Mouse (Mus musculus) G1E (cell line): ENCODE measurements around the gene Cln3. TPM values are rescaled to one million over a fixed set of nuclear protein-coding genes. Genes with fewer than 3 reads are reported as not detected.

ENCODE experiments used
- ATAC-seq: 2 replicates; pipeline ENCODE4 v1.8.0; 2016; ENCODE audit warnings: mild to moderate bottlenecking; ENCODE audit not compliant: insufficient number of reproducible peaks, poor library complexity, low FRiP score, severe bottlenecking; ENCODE audit errors: extremely low read depth
- DNase-seq: peaks from one replicate; pipeline ENCODE4 v3.0.0; 2012; ENCODE audit warnings: low spot score
- H3K27me3 ChIP-seq: 2 replicates; pipeline ENCODE4 v1.6.1; 2012; ENCODE audit warnings: mild to moderate bottlenecking, low read length, inconsistent platforms; ENCODE audit not compliant: insufficient read depth
- H3K36me3 ChIP-seq: replicated peaks from 2 replicates; pipeline ENCODE3; 2012; ENCODE audit warnings: mild to moderate bottlenecking, inconsistent platforms
- H3K4me1 ChIP-seq: 2 replicates; pipeline ENCODE4 v1.6.1; 2012; ENCODE audit warnings: low read depth, low read length, inconsistent platforms, mixed read lengths; ENCODE audit not compliant: insufficient read depth
- H3K4me3 ChIP-seq: 2 replicates; pipeline ENCODE4 v1.5.1; 2012; ENCODE audit warnings: low read depth, mild to moderate bottlenecking, inconsistent platforms, low read length, moderate library complexity, mixed read lengths
- H3K9me3 ChIP-seq: replicated peaks from 2 replicates; pipeline ENCODE4 v1.6.1; 2012; ENCODE audit warnings: inconsistent platforms
- CTCF ChIP-seq: IDR thresholded peaks from 2 replicates; pipeline ENCODE4 v1.5.1; 2012; ENCODE audit warnings: low read depth, low read length, inconsistent platforms, mixed read lengths
- GATA1 ChIP-seq: IDR thresholded peaks from 2 replicates; pipeline ENCODE4 v1.6.1; 2012; ENCODE audit warnings: borderline replicate concordance, low read length, inconsistent platforms, mixed read lengths
- GATA2 ChIP-seq: IDR thresholded peaks from 2 replicates; pipeline ENCODE4 v1.6.1; 2012; ENCODE audit warnings: low read depth, low read length, inconsistent platforms, borderline replicate concordance
- POLR2AphosphoS5 ChIP-seq: IDR thresholded peaks from 2 replicates; pipeline ENCODE4 v1.6.1; 2012; ENCODE audit warnings: low read depth, low read length, inconsistent platforms; ENCODE audit not compliant: insufficient replicate concordance
- TAL1 ChIP-seq: conservative IDR thresholded peaks from 2 replicates; pipeline ENCODE4 v1.6.1; 2012; ENCODE audit warnings: low read depth, low read length, inconsistent platforms, mixed read lengths
- polyA plus RNA-seq: library from polyadenylated mRNA; stranded (reverse); fragments of >175 nt; gene quantifications from 2 replicates; pipeline ENCODE4 v1.2.3, GENCODE M21; 2012
- total RNA-seq, 2 experiments: library from RNA; stranded (forward) in 1 of 2; stranded (reverse) in 1 of 2; fragments of 200-1000 nt in 1 of 2; fragments of >200 nt in 1 of 2; fragmentation: Nextera tagmentation in 1 of 2; gene quantifications; 2 replicates each; pipeline ENCODE4 v1.2.3; 2014 to 2017

Cln3 gene
- 27.9 and 35.1 TPM in 2 replicates for total RNA-seq (2014; fragmentation: Nextera tagmentation)
- total RNA-seq (2017): 49.9 and 52.7 TPM in 2 replicates
- polyA plus RNA-seq: 10.9 and 15.4 TPM in 2 replicates

- ATAC-seq: no peak
- Histone ChIP-seq H3K4me1 (peaks cover 51% of the 10 kb centered on the region), H3K9me3 (no peaks in the 10 kb centered on the region), H3K4me3 (no peak within 1 kb of the TSS; the same call in 1 of the 2 replicates), H3K36me3 (peaks cover 13% of the 10 kb centered on the region), H3K27me3 (peaks cover 43% of the 10 kb centered on the region)
- TF ChIP-seq POLR2AphosphoS5 (no peak), CTCF (no peak), GATA2 (no peak), GATA1 (no peak), TAL1 (no peak)
- DNase-seq: no peak
Observed at GRCm38 (mm10) chr7:126585717-126586116, at the start of gene Cln3. Cln3 (minus strand) TSS chr7:126585817.

DNA sequence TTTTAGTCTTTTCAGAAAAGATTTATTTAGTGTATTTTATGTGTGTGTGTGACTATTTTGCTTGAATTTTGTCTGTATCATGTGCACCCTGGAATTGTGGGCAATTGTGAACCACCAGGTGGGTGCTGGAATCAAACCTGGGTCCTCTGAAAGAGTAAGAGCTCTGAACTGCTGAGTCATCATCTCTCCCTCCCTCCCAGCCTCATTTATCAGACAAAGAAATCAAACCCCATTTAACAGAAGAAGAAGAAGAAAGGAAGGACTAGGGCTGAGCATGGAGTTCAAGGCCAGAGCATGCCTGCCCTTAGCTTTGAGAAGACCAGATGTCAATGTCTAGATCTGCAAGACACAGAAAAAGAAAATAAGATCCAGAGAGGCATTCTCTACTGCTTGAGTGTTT, 49.8 kb upstream of the Cln3 start:
- no peak for TF ChIP-seq TAL1
- TF ChIP-seq GATA1: no peak
- TF ChIP-seq CTCF: no peak
- TF ChIP-seq POLR2AphosphoS5: no peak
- TF ChIP-seq GATA2: no peak
- Histone ChIP-seq H3K4me1 (peaks cover 44% of the 10 kb centered on the region), H3K27me3 (peaks cover 10% of the 10 kb centered on the region; the same call in 1 of the 2 replicates), H3K9me3 (no peaks in the 10 kb centered on the region), H3K36me3 (no peaks in the 10 kb centered on the region), H3K4me3 (no peak overlapping the region)
- ATAC-seq (no peak), DNase-seq (no peak)

DNA sequence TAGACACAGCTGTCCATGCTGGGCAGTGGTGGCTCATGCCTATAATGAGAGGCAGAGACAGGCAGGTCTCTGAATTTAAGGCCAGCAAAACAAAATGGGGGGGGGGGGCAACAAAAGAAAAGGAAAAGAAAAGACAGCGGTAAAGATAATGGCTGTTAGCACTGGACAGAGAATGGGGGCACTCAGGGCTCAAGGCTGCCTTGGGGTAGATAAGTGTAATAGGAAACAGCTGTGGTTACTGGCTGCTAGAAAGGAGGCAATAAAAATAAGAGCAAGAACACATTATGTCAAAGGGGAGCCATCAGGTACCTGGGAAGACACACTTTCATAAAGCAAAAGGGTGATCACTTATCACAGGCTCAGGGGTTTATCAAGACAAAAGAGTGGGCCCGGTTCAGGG, 46.9 kb upstream of the Cln3 start:
- Histone ChIP-seq H3K4me1 (peaks cover 57% of the 10 kb centered on the region), H3K36me3 (no peaks in the 10 kb centered on the region), H3K27me3 (peaks cover 3% of the 10 kb centered on the region; the same call in 1 of the 2 replicates), H3K9me3 (no peaks in the 10 kb centered on the region), H3K4me3 (no peak overlapping the region)
- TF ChIP-seq TAL1: peak; percentile 47; the same call in 1 of the 2 replicates
- no peak for TF ChIP-seq CTCF
- TF ChIP-seq GATA1: no peak
- peak; percentile 45 for ATAC-seq
- DNase-seq: no peak

DNA sequence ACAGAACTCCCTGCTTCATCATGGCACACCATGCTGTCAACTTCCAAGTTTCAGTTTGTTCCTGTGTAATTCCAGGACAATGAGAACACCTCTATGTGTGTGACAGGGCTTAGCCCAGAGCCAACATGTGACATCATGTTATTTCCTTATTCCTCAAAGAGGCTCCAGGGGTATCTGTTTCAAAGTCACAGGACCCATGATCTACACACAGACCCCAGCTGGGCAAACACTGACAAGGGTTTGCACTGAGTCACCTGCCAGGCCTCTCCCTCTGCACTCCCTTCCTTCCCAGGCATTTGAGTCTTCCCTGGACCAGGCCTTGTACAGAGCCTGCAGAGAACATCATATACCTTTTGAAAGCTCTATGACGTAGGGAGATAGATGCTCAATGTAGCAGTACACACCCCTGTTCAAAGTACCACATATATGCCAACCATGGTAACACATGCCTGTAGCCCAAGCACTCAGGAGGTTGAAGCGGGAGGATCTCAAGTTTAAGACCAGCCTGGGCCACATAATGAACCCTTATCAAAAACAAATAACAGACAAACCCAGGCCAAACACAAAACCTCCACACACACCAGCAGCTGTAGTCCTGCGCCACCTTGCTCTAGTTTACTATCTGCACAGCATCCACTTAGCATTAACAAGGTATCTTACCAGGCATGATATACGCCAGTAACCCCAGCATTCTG, 45.4 kb upstream of the Cln3 start, which contains the start of gene Nupr1:
TSS of gene Nupr1 (minus strand) at position 38 of the 695 bp plus-strand sequence.
- Histone ChIP-seq H3K4me1 (peaks cover 61% of the 10 kb centered on the region), H3K36me3 (no peaks in the 10 kb centered on the region), H3K27me3 (no peaks in the 10 kb centered on the region), H3K4me3 (no peak within 1 kb of the TSS), H3K9me3 (no peaks in the 10 kb centered on the region)
- no peak for TF ChIP-seq CTCF
- no peak for TF ChIP-seq GATA1
- no peak for TF ChIP-seq POLR2AphosphoS5
- TF ChIP-seq GATA2: no peak
- no peak for TF ChIP-seq TAL1
- ATAC-seq: no peak
- no peak for DNase-seq

DNA sequence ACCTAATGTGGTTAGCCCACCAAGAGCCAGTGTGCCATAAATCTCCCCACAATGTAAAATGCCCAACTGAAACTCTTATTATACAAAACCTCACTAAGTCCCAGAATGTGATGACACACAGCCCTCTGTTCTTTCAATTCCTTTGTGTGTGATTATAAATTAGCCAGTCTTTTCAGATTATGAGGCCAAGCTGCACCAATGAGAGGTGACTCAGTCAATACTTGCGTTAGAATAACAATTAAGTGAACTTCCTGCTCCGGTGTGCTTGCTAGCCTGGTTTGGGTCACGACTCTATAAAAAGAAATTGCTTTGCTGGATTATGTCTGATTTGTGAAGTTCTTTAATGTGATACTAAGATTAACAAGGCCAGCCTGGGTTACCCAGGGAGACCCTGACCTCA, 44.3 kb upstream of the Cln3 start:
- Histone ChIP-seq H3K27me3 (no peaks in the 10 kb centered on the region), H3K4me3 (no peak overlapping the region), H3K9me3 (no peaks in the 10 kb centered on the region), H3K36me3 (no peaks in the 10 kb centered on the region), H3K4me1 (peaks cover 62% of the 10 kb centered on the region)
- no peak for ATAC-seq
- no peak for TF ChIP-seq TAL1
- no peak for TF ChIP-seq GATA2
- TF ChIP-seq POLR2AphosphoS5: no peak
- TF ChIP-seq CTCF: no peak
- TF ChIP-seq GATA1: no peak
- DNase-seq: no peak

DNA sequence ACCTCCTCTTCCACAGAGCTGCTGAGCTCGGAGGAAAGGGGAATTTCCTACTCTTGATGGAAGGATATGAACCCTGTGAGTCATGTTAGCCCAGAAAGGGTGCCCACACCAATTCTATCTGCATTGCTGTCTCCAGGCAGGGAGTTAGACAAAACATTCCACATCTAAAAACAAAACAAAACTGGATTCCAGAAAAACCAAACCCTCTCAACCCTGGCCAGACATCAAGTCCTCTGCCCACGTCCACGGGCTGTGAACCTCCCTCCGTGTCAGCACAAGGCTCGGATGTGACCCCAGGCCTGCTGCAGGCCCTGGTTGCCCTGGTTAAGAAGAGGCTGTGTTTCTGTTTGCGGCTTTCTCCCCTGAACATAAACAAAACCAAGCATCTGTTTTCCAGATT, 42.5 kb upstream of the Cln3 start:
- Histone ChIP-seq H3K27me3 (no peaks in the 10 kb centered on the region), H3K9me3 (no peaks in the 10 kb centered on the region), H3K4me1 (peaks cover 66% of the 10 kb centered on the region), H3K4me3 (no peak overlapping the region), H3K36me3 (peaks cover 3% of the 10 kb centered on the region)
- no peak for ATAC-seq
- TF ChIP-seq GATA1 (no peak), POLR2AphosphoS5 (no peak), TAL1 (no peak), CTCF (no peak), GATA2 (no peak)
- DNase-seq: no peak
